Mouse (Mus musculus) olfactory bulb, adult 2 months (tissue): ENCODE measurements around the gene Lasp1.

Source experiments
- CTCF ChIP-seq: fragments of 200-500 bp; IDR thresholded peaks from 2 replicates; pipeline ENCODE4 v1.5.1; 2012; ENCODE audit warnings: low read depth, mild to moderate bottlenecking, low read length, moderate library complexity; ENCODE audit not compliant: insufficient read depth
- POLR2A ChIP-seq: fragments of 200-500 bp; IDR thresholded peaks from 2 replicates; pipeline ENCODE4 v1.6.1; 2012; ENCODE audit warnings: mild to moderate bottlenecking, low read depth, low read length, moderate library complexity; ENCODE audit not compliant: insufficient read depth

- TF ChIP-seq POLR2A (peak; percentile 96), CTCF (no peak)
Measured at GRCm38 (mm10) chr11:97840991-97841661, 42.3 kb downstream of the Lasp1 start.
